Mouse (Mus musculus) hindbrain, postnatal 0 days (tissue): ENCODE measurements around the gene Nhsl2. TPM values are rescaled to one million over a fixed set of nuclear protein-coding genes. Genes with fewer than 3 reads are reported as not detected.
A peak's percentile ranks its signal among the peaks of the same experiment; 100 is the strongest.

ENCODE experiments used
- ATAC-seq: fragments of 200-750 bp; cut with Nextera tagmentation; 2 replicates; pipeline ENCODE4 v1.8.0; 2017; ENCODE audit warnings: mild to moderate bottlenecking, moderate TSS enrichment, moderate library complexity
- DNase-seq: peaks from one replicate; pipeline ENCODE4 v3.0.0-alpha.2; 2015; ENCODE audit warnings: low spot score
- H3K27ac ChIP-seq: fragments of 300-500 bp; sonication (generic); 2 replicates; pipeline ENCODE4 v1.5.1; 2014; ENCODE audit warnings: mild to moderate bottlenecking
- H3K27me3 ChIP-seq: fragments of 300-500 bp; sonication (generic); 2 replicates; pipeline ENCODE4 v1.6.1; 2014; ENCODE audit warnings: low read length, mixed read lengths; ENCODE audit not compliant: insufficient read depth
- H3K36me3 ChIP-seq: fragments of 300-500 bp; sonication (generic); 2 replicates; pipeline ENCODE4 v1.6.1; 2014; ENCODE audit warnings: low read length, mixed read lengths; ENCODE audit not compliant: insufficient read depth
- H3K4me1 ChIP-seq: fragments of 300-500 bp; sonication (generic); 2 replicates; pipeline ENCODE4 v1.6.1; 2014; ENCODE audit warnings: antibody characterized with exemption, low read length, mixed read lengths; ENCODE audit not compliant: insufficient read depth
- H3K4me2 ChIP-seq: fragments of 300-500 bp; sonication (generic); 2 replicates; pipeline ENCODE4 v1.6.1; 2014; ENCODE audit warnings: low read depth, mild to moderate bottlenecking, low read length, moderate library complexity, mixed read lengths
- H3K4me3 ChIP-seq: fragments of 300-500 bp; sonication (generic); 2 replicates; pipeline ENCODE4 v1.5.1; 2014; ENCODE audit warnings: low read length
- H3K9ac ChIP-seq: fragments of 300-500 bp; sonication (generic); replicated peaks from 2 replicates; pipeline ENCODE4 v1.6.1; 2014; ENCODE audit warnings: mild to moderate bottlenecking, low read length, moderate library complexity, mixed read lengths
- H3K9me3 ChIP-seq: fragments of 300-500 bp; sonication (generic); 2 replicates; pipeline ENCODE4 v1.6.1; 2016; ENCODE audit warnings: low read length, mixed read lengths
- CTCF ChIP-seq: IDR thresholded peaks from 2 replicates; pipeline ENCODE4 v1.5.1; 2016; ENCODE audit warnings: antibody characterized with exemption, control low read depth, low read depth
- WGBS: fragments of 180-500 bp; shearing (Covaris S2); extraction: QIAGEN DNeasy Blood & Tissue Kit; methylation state at CpG from one replicate; pipeline ENCODE4 v1.1.7; 2014; 5-methylcytosine and 5-hydroxymethylcytosine counted together
- polyA plus RNA-seq: library from polyadenylated mRNA; unstranded; fragments of >200 nt; fragmentation: Nextera tagmentation; extraction: Ambion mirVana; gene quantifications from 2 replicates; pipeline ENCODE4 v1.2.1, GENCODE M21; 2015
- total RNA-seq: library from RNA; depleted of rRNA; stranded (reverse); fragments of >200 nt; gene quantifications from 2 replicates; pipeline ENCODE4 v1.2.3, GENCODE M21; 2014

Gene Nhsl2
- total and polyA plus RNA-seq, 2 experiments from 2014 or later = 5.8 to 32.5 TPM

GRCm38 (mm10) chrX:102003632-102004315 lies 154.6 kb downstream of the Nhsl2 start:
- peak; percentile 74 for DNase-seq
- no peaks in the 10 kb centered on the region for H3K36me3 ChIP-seq
- H3K4me2 ChIP-seq = peak overlapping the region; percentile 57
- 32% methylated on average over 20 of the region's 20 CpGs for WGBS
- peak overlapping the region; percentile 25 for H3K4me3 ChIP-seq
- peak; percentile 44 for TF ChIP-seq CTCF
- peak overlapping the region; percentile 54; the same call in 1 of the 2 replicates for H3K27ac ChIP-seq
- no peaks in the 10 kb centered on the region for H3K9me3 ChIP-seq
- ATAC-seq = peak; percentile 88
- H3K27me3 ChIP-seq = no peaks in the 10 kb centered on the region
- 0 out of 2 replicates have a peak, but pooled peaks cover 3% of the 10 kb centered on the region for H3K4me1 ChIP-seq
- H3K9ac ChIP-seq = peak overlapping the region; percentile 40; the same call in 1 of the 2 replicates

GRCm38 (mm10) chrX:102004370-102004769 lies 155.2 kb downstream of the Nhsl2 start:
- Histone ChIP-seq H3K36me3 (no peaks in the 10 kb centered on the region), H3K27me3 (no peaks in the 10 kb centered on the region), H3K4me2 (peak overlapping the region; percentile 57), H3K9ac (peak overlapping the region; percentile 40; the same call in 1 of the 2 replicates), H3K9me3 (no peaks in the 10 kb centered on the region), H3K4me3 (peak overlapping the region; percentile 25), H3K27ac (peak overlapping the region; percentile 54; the same call in 1 of the 2 replicates), H3K4me1 (0 out of 2 replicates have a peak, but pooled peaks cover 3% of the 10 kb centered on the region)
- no peak for DNase-seq
- TF ChIP-seq CTCF = no peak
- peak; percentile 30; the same call in 1 of the 2 replicates for ATAC-seq
- 30% methylated on average over 7 of the region's 7 CpGs for WGBS

GRCm38 (mm10) chrX:102005141-102005641 lies 156.0 kb downstream of the Nhsl2 start:
- DNase-seq (peak; percentile 4), ATAC-seq (peak; percentile 30; the same call in 1 of the 2 replicates)
- no peaks in the 10 kb centered on the region for H3K27me3 ChIP-seq
- H3K27ac ChIP-seq = no peak overlapping the region
- H3K9me3 ChIP-seq = no peaks in the 10 kb centered on the region
- peak overlapping the region; percentile 57 for H3K4me2 ChIP-seq
- peak overlapping the region; percentile 33 for H3K4me3 ChIP-seq
- TF ChIP-seq CTCF = no peak
- H3K4me1 ChIP-seq = 0 out of 2 replicates have a peak, but pooled peaks cover 3% of the 10 kb centered on the region
- no peak overlapping the region for H3K9ac ChIP-seq
- no peaks in the 10 kb centered on the region for H3K36me3 ChIP-seq
- WGBS = 29% methylated on average over 10 of the region's 10 CpGs

- DNase-seq (no peak), ATAC-seq (no peak)
- Histone ChIP-seq H3K4me3 (no peak overlapping the region), H3K9me3 (no peaks in the 10 kb centered on the region), H3K27ac (no peak overlapping the region), H3K4me2 (no peak overlapping the region), H3K27me3 (no peaks in the 10 kb centered on the region), H3K9ac (no peak overlapping the region), H3K36me3 (no peaks in the 10 kb centered on the region), H3K4me1 (0 out of 2 replicates have a peak, but pooled peaks cover 3% of the 10 kb centered on the region)
- 62% methylated on average over 2 of the region's 2 CpGs for WGBS
- no peak for TF ChIP-seq CTCF
Measured at GRCm38 (mm10) chrX:102007935-102008334, 158.8 kb downstream of the Nhsl2 start.

- H3K27me3 ChIP-seq = no peaks in the 10 kb centered on the region
- 46% methylated on average over 9 of the region's 9 CpGs for WGBS
- no peak overlapping the region for H3K4me3 ChIP-seq
- no peak for ATAC-seq
- no peaks in the 10 kb centered on the region for H3K9me3 ChIP-seq
- H3K27ac ChIP-seq = no peak overlapping the region
- no peak overlapping the region for H3K9ac ChIP-seq
- no peaks in the 10 kb centered on the region for H3K36me3 ChIP-seq
- TF ChIP-seq CTCF = no peak
- H3K4me1 ChIP-seq = no peaks in the 10 kb centered on the region
- no peak for DNase-seq
- no peak overlapping the region for H3K4me2 ChIP-seq
Measured at GRCm38 (mm10) chrX:102017213-102017923, 168.2 kb downstream of the Nhsl2 start.

GRCm38 (mm10) chrX:102018890-102019289 lies 169.7 kb downstream of the Nhsl2 start:
- Histone ChIP-seq H3K9ac (no peak overlapping the region), H3K4me2 (no peak overlapping the region), H3K27me3 (no peaks in the 10 kb centered on the region), H3K36me3 (no peaks in the 10 kb centered on the region), H3K4me1 (no peaks in the 10 kb centered on the region), H3K4me3 (no peak overlapping the region), H3K27ac (no peak overlapping the region), H3K9me3 (no peaks in the 10 kb centered on the region)
- no peak for ATAC-seq
- 50% methylated on average over 3 of the region's 3 CpGs for WGBS
- DNase-seq = no peak
- no peak for TF ChIP-seq CTCF
